Mouse (Mus musculus) MEL (cell line): Measurements from ENCODE around the gene Itfg1. TPM values are rescaled to one million over a fixed set of nuclear protein-coding genes. Genes with fewer than 3 reads are reported as not detected.
"Not testable (repeated sequence)": the region's sequence is repeated elsewhere in the genome, so short reads cannot be mapped to it uniquely, and the experiment has no call there.

Source experiments
- DNase-seq: peaks from one replicate; pipeline ENCODE4 v3.0.0; 2011; ENCODE audit warnings: low read depth, low spot score
- H3K27ac ChIP-seq: 2 replicates; pipeline ENCODE4 v1.5.1; 2012; ENCODE audit warnings: low read depth, mild to moderate bottlenecking, control low read depth, low read length, moderate library complexity; ENCODE audit not compliant: control insufficient read depth
- H3K27me3 ChIP-seq, 2 experiments: fragments of 150-350 bp in 1 of 2; sonication (generic) in 1 of 2; 2 replicates each; pipeline ENCODE4 v1.6.1; 2012; ENCODE audit warnings: low read length in 2 of 2, mild to moderate bottlenecking in 2 of 2, improper control_type of control experiment in 1 of 2, moderate library complexity in 1 of 2; ENCODE audit not compliant: insufficient read depth in 2 of 2, control insufficient read depth in 1 of 2
- H3K36me3 ChIP-seq, 2 experiments: 2 replicates each; pipeline ENCODE4 v1.6.1; 2012 to 2014; ENCODE audit warnings: low read length in 2 of 2, improper control_type of control experiment in 1 of 2, inconsistent platforms in 1 of 2, mild to moderate bottlenecking in 1 of 2; ENCODE audit not compliant: insufficient read depth in 2 of 2, control insufficient read depth in 1 of 2
- H3K4me1 ChIP-seq, 2 experiments: fragments of 150-350 bp in 1 of 2; sonication (generic) in 1 of 2; 2 replicates each; pipeline ENCODE4 v1.6.1; 2012; ENCODE audit warnings: low read length in 2 of 2, improper control_type of control experiment in 1 of 2, mild to moderate bottlenecking in 1 of 2; ENCODE audit not compliant: insufficient read depth in 2 of 2, control insufficient read depth in 1 of 2
- H3K4me3 ChIP-seq, 2 experiments: fragments of 150-350 bp in 1 of 2; sonication (generic) in 1 of 2; 2 replicates each; pipeline ENCODE4 v1.5.1; 2012; ENCODE audit warnings: low read depth in 2 of 2, low read length in 2 of 2, mild to moderate bottlenecking in 2 of 2, moderate library complexity in 2 of 2, control low read depth in 1 of 2, improper control_type of control experiment in 1 of 2; ENCODE audit not compliant: control insufficient read depth in 1 of 2, insufficient read depth in 1 of 2
- H3K79me2 ChIP-seq: 2 replicates; pipeline ENCODE4 v1.6.1; 2012; ENCODE audit warnings: mild to moderate bottlenecking, low read length, moderate library complexity; ENCODE audit not compliant: control insufficient read depth, poor library complexity, insufficient read depth
- H3K9ac ChIP-seq: 2 replicates; pipeline ENCODE4 v1.6.1; 2012; ENCODE audit warnings: low read depth, mild to moderate bottlenecking, control low read depth, low read length, moderate library complexity; ENCODE audit not compliant: control insufficient read depth, poor library complexity, severe bottlenecking
- H3K9me3 ChIP-seq: fragments of 150-350 bp; sonication (generic); replicated peaks from 2 replicates; pipeline ENCODE4 v1.6.1; 2012; ENCODE audit warnings: mild to moderate bottlenecking, low read length, improper control_type of control experiment, moderate library complexity; ENCODE audit not compliant: insufficient read depth
- BHLHE40 ChIP-seq: IDR thresholded peaks from 2 replicates; pipeline ENCODE4 v1.6.1; 2012; ENCODE audit warnings: low read depth, mild to moderate bottlenecking, inconsistent platforms, low read length, improper control_type of control experiment, borderline replicate concordance
- E2F4 ChIP-seq: IDR thresholded peaks from 2 replicates; pipeline ENCODE4 v1.6.1; 2011; ENCODE audit warnings: low read depth, low read length, improper control_type of control experiment, borderline replicate concordance
- ELF1 ChIP-seq: IDR thresholded peaks from 2 replicates; pipeline ENCODE4 v1.6.1; 2014; ENCODE audit warnings: low read depth, mild to moderate bottlenecking, inconsistent platforms, low read length, improper control_type of control experiment, moderate library complexity
- EP300 ChIP-seq, 2 experiments: IDR thresholded peaks; 2 replicates each; pipeline ENCODE4 v1.6.1; 2011; ENCODE audit warnings: improper control_type of control experiment in 2 of 2, low read length in 2 of 2, low read depth in 1 of 2, mild to moderate bottlenecking in 1 of 2
- ETS1 ChIP-seq: IDR thresholded peaks from 2 replicates; pipeline ENCODE4 v1.6.1; 2012; ENCODE audit warnings: low read depth, mild to moderate bottlenecking, inconsistent platforms, low read length, improper control_type of control experiment, moderate library complexity
- GABPA ChIP-seq: IDR thresholded peaks from 2 replicates; pipeline ENCODE4 v1.6.1; 2012; ENCODE audit warnings: low read depth, mild to moderate bottlenecking, inconsistent platforms, low read length, improper control_type of control experiment, moderate library complexity
- JUND ChIP-seq: IDR thresholded peaks from 2 replicates; pipeline ENCODE4 v1.6.1; 2011; ENCODE audit warnings: low read depth, mild to moderate bottlenecking, improper control_type of control experiment, low read length
- KAT2A ChIP-seq: conservative IDR thresholded peaks from 2 replicates; pipeline ENCODE4 v1.6.1; 2012; ENCODE audit warnings: low read depth, low read length, improper control_type of control experiment, inconsistent platforms
- MAZ ChIP-seq: IDR thresholded peaks from 2 replicates; pipeline ENCODE4 v1.6.1; 2012; ENCODE audit warnings: low read depth, mild to moderate bottlenecking, inconsistent platforms, low read length, improper control_type of control experiment
- MEF2A ChIP-seq: IDR thresholded peaks from 2 replicates; pipeline ENCODE4 v1.6.1; 2014; ENCODE audit warnings: low read depth, mild to moderate bottlenecking, inconsistent platforms, low read length, improper control_type of control experiment; ENCODE audit not compliant: poor library complexity, insufficient replicate concordance, severe bottlenecking; ENCODE audit errors: extremely low read depth
- MYC ChIP-seq: IDR thresholded peaks from 2 replicates; pipeline ENCODE4 v1.6.1; 2011; ENCODE audit warnings: low read depth, mild to moderate bottlenecking, low read length, improper control_type of control experiment, moderate library complexity
- POLR2A ChIP-seq, 2 experiments: IDR thresholded peaks; 2 replicates each; pipeline ENCODE4 v1.6.1; 2011 to 2012; ENCODE audit warnings: low read length in 2 of 2, mild to moderate bottlenecking in 2 of 2, control low read depth in 1 of 2, improper control_type of control experiment in 1 of 2, low read depth in 1 of 2, moderate library complexity in 1 of 2; ENCODE audit not compliant: control insufficient read depth in 1 of 2, insufficient read depth in 1 of 2, poor library complexity in 1 of 2
- POLR2AphosphoS2 ChIP-seq: IDR thresholded peaks from 2 replicates; pipeline ENCODE4 v1.6.1; 2011; ENCODE audit warnings: low read length, improper control_type of control experiment
- POLR2AphosphoS5 ChIP-seq: IDR thresholded peaks from 2 replicates; pipeline ENCODE4 v1.6.1; 2012; ENCODE audit warnings: low read depth, borderline replicate concordance, mild to moderate bottlenecking, inconsistent platforms, low read length, moderate library complexity, mixed read lengths
- RCOR1 ChIP-seq: IDR thresholded peaks from 2 replicates; pipeline ENCODE4 v1.6.1; 2012; ENCODE audit warnings: low read depth, mild to moderate bottlenecking, inconsistent platforms, low read length, improper control_type of control experiment
- TBP ChIP-seq: IDR thresholded peaks from 2 replicates; pipeline ENCODE4 v1.8.0; 2011; ENCODE audit warnings: low read depth, low read length, improper control_type of control experiment
- UBTF ChIP-seq: IDR thresholded peaks from 2 replicates; pipeline ENCODE4 v1.6.1; 2012; ENCODE audit warnings: low read depth, mild to moderate bottlenecking, inconsistent platforms, low read length, improper control_type of control experiment, moderate library complexity, borderline replicate concordance; ENCODE audit not compliant: insufficient read depth
- USF1 ChIP-seq: IDR thresholded peaks from 2 replicates; pipeline ENCODE4 v1.6.1; 2014; ENCODE audit warnings: low read depth, mild to moderate bottlenecking, inconsistent platforms, low read length, improper control_type of control experiment, moderate library complexity
- ZKSCAN1 ChIP-seq: IDR thresholded peaks from 2 replicates; pipeline ENCODE4 v1.6.1; 2012; ENCODE audit warnings: low read depth, mild to moderate bottlenecking, inconsistent platforms, low read length, improper control_type of control experiment, moderate library complexity
- polyA plus RNA-seq, 2 experiments: library from polyadenylated mRNA; stranded (reverse) in 1 of 2; unstranded in 1 of 2; fragments of >175 nt in 1 of 2; fragments of >200 nt in 1 of 2; gene quantifications; 2 replicates each; pipeline versions ENCODE4 v1.2.1 to v1.2.4; 2012; ENCODE audit warnings: low replicate concordance in 2 of 2, low read depth in 1 of 2; ENCODE audit not compliant: insufficient read length in 2 of 2, insufficient read depth in 1 of 2, missing spikeins in 1 of 2
- total RNA-seq: library from RNA; depleted of rRNA; stranded (reverse); fragments of 300-350 nt; gene quantifications from 2 replicates; pipeline ENCODE4 v1.2.3, GENCODE M21; 2012

Itfg1 gene
- total and polyA plus RNA-seq, 3 experiments: 21.8 to 26.7 TPM; not detected in 1

GRCm38 (mm10) chr8:85860612-85861011 lies 19.9 kb upstream of the Itfg1 start:
- no peak overlapping the region for H3K27ac ChIP-seq
- no peaks in the 10 kb centered on the region for H3K79me2 ChIP-seq
- DNase-seq: no peak
- TF ChIP-seq JUND (no peak), RCOR1 (no peak), MAZ (no peak), UBTF (no peak), GABPA (no peak), MYC (no peak), TBP (no peak), MEF2A (no peak), E2F4 (no peak), ZKSCAN1 (no peak), ELF1 (no peak), BHLHE40 (no peak), ETS1 (no peak), POLR2A (IDR thresholded peaks at IDR 0.05; ENCODE audit: control insufficient read depth in 1 of 2, insufficient read depth in 1 of 2, low read depth in 1 of 2, low read length in 2 of 2, poor library complexity in 1 of 2) (no peak), USF1 (no peak), POLR2AphosphoS5 (no peak), KAT2A (no peak), EP300 (IDR thresholded peaks at IDR 0.05; ENCODE audit: low read depth in 1 of 2, low read length in 2 of 2) (no peak), POLR2AphosphoS2 (no peak)
- TF ChIP-seq, all 39 proteins: peak for 0
- Histone ChIP-seq H3K9me3 (no peaks in the 10 kb centered on the region), H3K36me3 (peaks cover 3 to 5% of the 10 kb centered on the region in 2 experiments; a peak in 3 of 4 replicates), H3K4me3 (no peak overlapping the region), H3K9ac (no peak overlapping the region), H3K4me1 (peaks cover 0 to 5% of the 10 kb centered on the region in 2 experiments; a peak in 2 of 4 replicates), H3K27me3 (no peaks in the 10 kb centered on the region)

- H3K79me2 ChIP-seq, H3K4me1 ChIP-seq, H3K4me3 ChIP-seq, H3K36me3 ChIP-seq, H3K9ac ChIP-seq, H3K27ac ChIP-seq, H3K9me3 ChIP-seq, DNase-seq, H3K27me3 ChIP-seq: not testable (repeated sequence)
Observed at GRCm38 (mm10) chr8:85857227-85857896, 16.6 kb upstream of the Itfg1 start.
